Mouse (Mus musculus) testis, adult 2 months (tissue): ENCODE data around the gene 4930507D05Rik.

Source experiments
- CTCF ChIP-seq: fragments of 200-500 bp; IDR thresholded peaks from 2 replicates; pipeline ENCODE4 v1.5.1; 2012; ENCODE audit warnings: low read depth, mild to moderate bottlenecking, inconsistent platforms, low read length, moderate library complexity; ENCODE audit not compliant: control insufficient read depth, insufficient read depth, insufficient replicate concordance
- POLR2A ChIP-seq: fragments of 200-500 bp; IDR thresholded peaks from 2 replicates; pipeline ENCODE4 v1.6.1; 2012; ENCODE audit warnings: low read depth, mild to moderate bottlenecking, inconsistent platforms, low read length, moderate library complexity; ENCODE audit not compliant: control insufficient read depth

- TF ChIP-seq CTCF (0 out of 2 replicates have a peak, but pooled peaks have one; percentile 6), POLR2A (peak; percentile 36; the same call in 1 of the 2 replicates)
Observed at GRCm38 (mm10) chr10:62450280-62450640, 971 bp downstream of the 4930507D05Rik start.
